Mouse (Mus musculus) gastrocnemius, postnatal 10 days (tissue): ENCODE data around the gene Usp15. TPM values are rescaled to one million over a fixed set of nuclear protein-coding genes. Genes with fewer than 3 reads are reported as not detected.

Experiments used
- DNase-seq: peaks from one replicate; pipeline ENCODE4 v3.0.0; 2021; ENCODE audit warnings: mixed read lengths
- total RNA-seq, 2 experiments: library from RNA; stranded (reverse); gene quantifications; 2 replicates each; pipeline ENCODE4 v1.2.3; 2021

The Usp15 gene
- total RNA-seq, 2 experiments from 2014 or later = 144 to 145 TPM

- no peak for DNase-seq
Measured at GRCm38 (mm10) chr10:123182391-123182790, 14.4 kb downstream of the Usp15 start.

DNA sequence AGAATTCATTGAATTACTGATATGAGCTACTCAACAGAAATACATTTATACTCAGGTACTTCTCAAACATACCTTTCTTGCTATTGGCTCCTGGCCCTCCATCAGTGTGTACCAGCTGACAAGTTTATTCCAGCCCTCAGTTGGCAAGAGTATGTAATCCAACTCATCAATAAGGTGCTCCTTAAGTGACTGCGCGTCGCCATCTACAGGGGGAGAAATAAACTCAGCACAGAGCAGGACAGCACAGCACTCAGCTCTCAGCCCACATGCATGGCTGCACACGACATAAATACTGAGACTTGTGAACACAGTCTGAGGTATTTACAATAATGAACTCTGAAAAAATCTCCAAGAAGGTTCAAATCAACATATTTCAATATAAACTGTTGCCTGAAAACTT is 21.0 kb downstream of the Usp15 start:
- DNase-seq = no peak

GRCm38 (mm10) chr10:123170898-123171297 is 25.9 kb downstream of the Usp15 start:
- DNase-seq = no peak

- no peak for DNase-seq
Measured at GRCm38 (mm10) chr10:123165542-123165941, 31.3 kb downstream of the Usp15 start.

DNA sequence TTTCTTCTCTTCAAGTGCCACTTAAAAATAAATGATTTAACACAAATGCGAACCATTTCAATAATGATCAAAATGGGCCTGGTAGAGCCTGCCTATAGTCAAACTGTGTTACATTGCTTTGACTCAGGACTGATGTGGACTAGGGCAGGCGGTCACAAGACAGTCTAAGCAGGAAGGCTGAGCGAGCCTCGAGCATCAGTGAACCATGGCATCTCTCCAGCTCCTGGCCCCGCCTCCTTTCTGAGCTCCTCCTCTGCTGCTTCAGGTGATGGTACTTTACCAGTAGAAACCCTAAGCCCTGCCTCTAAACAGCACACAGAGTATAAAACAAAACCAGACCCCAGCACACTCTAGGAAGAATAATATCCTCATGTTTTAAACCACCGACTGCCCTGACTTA is 36.3 kb downstream of the Usp15 start:
- DNase-seq = no peak

- no peak for DNase-seq
Measured at GRCm38 (mm10) chr10:123159316-123159715, 37.5 kb downstream of the Usp15 start.

GRCm38 (mm10) chr10:123156392-123156791 is 40.4 kb downstream of the Usp15 start:
- DNase-seq = no peak

DNA sequence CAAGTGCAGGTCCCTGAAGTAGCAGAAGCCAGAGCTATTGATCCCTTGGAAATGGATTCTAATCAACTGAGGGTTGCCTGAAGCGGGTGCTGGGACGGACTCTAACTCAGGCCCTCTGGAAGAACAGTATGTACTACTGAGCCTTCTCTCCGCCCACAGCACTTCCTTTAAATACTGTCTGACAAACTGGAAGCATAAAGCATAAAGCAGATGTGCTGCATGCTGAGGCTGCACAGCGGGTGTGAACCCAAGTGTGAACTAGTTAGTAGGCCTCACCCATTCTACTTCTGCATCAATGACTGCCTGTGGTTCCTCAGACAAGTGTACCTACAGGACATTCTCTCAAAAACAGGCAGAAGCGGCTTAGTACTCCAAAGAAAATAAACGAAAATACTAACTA is 41.0 kb downstream of the Usp15 start:
- DNase-seq = no peak

DNA sequence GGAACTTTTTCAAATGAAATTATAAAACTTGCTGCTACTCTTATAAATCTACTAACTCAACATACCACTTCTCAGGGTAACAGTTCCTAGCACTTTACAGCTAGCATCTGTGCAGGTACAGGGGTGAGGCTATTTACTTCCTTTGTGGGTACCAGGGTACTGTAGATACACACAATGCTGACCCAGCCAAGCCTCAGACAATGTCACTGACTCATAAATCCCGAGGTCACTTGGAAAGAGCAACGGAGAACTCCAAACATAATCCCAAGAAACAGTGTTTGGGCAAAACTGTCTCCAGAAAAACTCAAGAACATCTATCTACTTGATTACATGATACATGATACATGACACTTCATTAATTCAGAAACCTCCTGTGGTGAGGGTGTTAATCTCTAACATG is 43.5 kb downstream of the Usp15 start:
- DNase-seq = no peak

DNA sequence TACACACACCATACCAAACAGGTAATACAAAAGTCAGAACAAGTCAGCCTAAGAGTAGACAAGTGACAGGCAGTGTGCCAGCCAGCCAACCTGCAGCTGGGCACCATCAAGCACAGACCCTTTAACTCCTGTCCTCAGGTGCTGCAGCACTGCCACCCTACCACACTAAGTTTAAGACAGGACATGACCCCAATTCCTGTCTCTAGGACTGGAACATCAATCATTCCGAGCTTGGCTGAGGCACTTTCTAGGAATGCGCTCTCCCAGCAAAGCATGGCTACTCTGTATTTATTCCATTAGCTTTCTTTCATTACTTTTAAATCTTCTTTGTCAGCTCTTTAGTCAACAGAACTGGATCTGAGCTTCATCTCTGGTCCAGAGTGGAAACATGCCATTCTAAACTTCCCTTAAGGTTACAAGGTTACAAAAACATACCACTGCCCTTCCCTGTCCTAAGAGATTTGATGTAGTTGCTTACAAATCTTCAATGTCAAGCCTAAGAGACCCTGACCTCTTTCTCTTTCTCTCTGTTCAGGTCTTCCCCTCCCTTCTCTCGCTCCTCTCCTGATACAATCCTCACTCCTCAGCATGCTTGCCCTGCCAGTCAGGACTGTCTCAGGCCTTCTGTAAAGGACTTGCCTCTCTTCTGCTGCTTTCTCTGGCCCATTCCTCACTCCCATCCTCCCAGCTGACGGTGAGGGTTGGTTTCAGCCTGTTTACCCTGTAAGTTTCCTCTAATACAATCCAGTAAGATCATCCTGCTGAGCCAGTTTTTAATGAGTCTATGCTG is 48.6 kb downstream of the Usp15 start:
- DNase-seq = no peak

DNA sequence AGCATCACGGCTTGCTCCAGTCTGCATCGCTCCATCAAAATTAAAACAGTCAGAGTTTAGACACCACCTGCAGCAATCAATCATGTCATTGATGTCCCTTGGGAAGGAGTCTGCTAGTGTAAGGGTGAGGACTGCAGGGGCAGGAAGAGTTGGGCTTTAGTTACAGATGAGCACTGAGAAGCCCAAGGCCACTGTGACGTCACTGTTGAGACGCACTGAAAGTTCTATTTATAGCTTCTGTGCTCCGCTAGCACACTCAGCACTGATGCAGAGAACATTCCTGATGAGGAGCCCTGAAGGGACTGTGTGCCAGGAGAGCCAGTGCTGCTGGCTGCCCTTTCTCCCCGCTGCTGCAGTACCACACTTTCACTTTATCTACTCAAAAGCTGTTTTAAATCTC is 49.6 kb downstream of the Usp15 start:
- peak; percentile 31 for DNase-seq

- no peak for DNase-seq
Measured at GRCm38 (mm10) chr10:123146349-123146748, 50.4 kb downstream of the Usp15 start.

GRCm38 (mm10) chr10:123144256-123144655 is 52.5 kb downstream of the Usp15 start:
- no peak for DNase-seq

DNA sequence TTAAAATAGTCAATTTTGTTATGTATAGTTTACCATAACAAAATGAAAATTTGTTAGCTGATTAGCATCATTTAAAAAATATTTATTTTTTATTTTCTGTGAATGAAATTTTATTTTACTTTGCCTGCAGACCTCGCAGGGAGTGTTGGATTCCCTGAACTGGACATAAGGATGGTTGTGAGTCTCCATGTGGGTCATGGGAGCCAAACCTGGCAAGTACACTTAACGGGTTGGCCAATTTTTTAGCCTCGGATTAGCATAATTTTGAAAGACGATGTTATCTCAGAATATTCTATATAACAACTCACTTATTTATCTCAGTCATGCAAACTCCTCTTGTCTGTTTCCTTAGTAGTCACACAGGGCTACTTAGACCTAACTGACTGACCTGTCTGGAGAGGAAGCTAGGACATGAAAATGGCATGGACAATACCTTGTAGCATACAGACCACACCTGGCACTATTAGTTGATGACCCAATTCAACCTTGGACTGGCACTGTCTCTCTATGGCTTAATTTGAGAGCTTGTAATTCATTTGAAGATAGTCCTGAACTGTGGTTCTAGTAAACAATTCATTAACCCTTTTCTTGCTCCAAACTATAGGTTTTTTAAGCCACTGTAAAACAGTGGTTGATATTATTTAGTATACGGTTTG is 54.3 kb downstream of the Usp15 start:
- no peak for DNase-seq

GRCm38 (mm10) chr10:123135818-123136217 is 61.0 kb downstream of the Usp15 start:
- DNase-seq = no peak

DNA sequence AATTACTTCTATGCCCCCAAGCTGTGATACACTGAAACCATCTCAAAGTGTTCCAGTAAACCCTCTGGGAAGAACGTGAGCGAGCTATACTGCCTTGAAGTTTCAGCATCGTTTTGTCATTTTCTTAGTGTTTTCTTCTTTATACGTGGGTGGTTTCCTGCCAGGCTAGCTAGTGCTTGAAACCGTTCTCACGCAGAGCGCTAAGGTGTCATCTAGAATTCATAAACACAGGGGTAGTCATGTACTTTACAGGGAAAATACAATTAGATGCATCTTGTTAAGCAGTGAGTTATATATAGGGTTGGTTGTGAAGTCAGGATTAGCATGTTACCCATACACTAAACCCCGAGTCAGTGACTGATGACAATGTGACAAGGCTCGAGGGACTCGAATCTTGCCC is 65.3 kb downstream of the Usp15 start:
- DNase-seq = no peak

DNA sequence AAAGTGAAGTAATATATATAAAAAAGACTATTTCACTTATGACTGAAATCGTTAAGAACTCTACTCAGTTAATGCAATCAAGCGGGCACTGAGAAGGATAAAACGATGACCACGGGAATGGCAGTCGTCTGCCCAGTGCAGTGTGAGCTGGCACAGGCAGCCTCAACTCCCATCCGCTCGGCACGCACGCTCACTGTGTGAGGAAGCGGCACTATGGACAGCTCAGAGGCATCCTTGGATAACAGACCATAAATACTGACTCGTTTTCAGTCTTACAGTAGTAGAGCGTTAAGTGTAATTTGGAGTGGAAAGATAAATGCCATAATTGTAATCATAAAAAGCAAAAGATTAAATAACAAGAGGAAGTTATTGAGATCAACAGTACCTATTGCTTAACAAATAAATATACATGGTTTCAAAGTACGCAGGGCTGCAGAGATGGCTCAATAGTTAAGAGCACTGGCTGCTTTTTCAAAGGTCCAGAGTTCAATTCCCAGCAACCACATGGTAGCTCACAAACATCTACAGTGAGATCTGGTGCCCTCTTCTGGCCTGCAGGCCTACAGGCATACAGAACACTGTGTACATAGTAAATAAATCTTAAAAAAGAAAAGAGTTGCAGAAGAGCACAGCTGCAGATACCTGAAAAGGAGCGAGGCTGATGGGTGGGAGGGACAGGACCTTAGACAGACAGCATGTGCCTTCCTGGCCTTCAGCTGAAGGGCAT is 76.0 kb downstream of the Usp15 start:
- no peak for DNase-seq

DNA sequence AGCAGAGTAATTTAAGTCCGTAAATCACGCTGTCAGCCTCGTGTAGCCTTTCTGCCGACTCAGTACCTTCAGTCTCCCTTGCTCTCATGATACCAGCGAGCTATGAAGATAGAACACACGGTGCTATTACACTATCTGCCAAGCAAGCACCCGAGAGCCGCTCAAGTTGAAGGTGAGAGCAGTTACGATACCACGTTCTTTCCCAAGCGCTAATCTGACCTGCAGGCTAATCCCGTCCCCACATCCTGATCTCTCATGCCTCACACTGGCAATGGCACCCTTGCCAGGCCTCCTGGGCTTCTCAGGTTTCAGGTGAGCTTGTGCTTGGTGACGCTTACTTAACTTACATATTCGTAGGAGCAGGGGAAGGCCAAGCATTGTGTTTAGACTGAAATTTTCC is 79.9 kb downstream of the Usp15 start:
- no peak for DNase-seq

- DNase-seq = no peak
Measured at GRCm38 (mm10) chr10:123113466-123113865, 83.3 kb downstream of the Usp15 start.

DNA sequence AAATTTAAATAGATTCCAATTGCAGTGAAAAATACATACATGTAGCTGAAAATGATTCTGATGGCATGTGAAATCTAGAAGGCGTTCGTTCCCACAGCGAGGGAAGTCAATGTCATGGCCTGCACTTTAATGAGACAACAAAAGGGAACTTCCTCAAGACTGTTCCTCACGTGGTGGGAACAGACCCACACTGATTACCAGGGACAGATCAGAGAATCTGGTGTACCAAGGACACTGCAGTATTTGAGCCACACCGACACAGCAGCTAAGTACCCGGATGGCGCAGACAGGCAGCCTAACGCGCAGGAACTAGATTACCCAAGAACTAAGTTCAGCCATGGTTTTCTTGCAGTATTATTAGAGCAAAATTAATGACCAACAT is 84.0 kb downstream of the Usp15 start:
- DNase-seq = no peak

GRCm38 (mm10) chr10:123112056-123112786 is 84.6 kb downstream of the Usp15 start:
- no peak for DNase-seq

GRCm38 (mm10) chr10:123110548-123110947 is 86.2 kb downstream of the Usp15 start:
- no peak for DNase-seq

- DNase-seq = no peak
Measured at GRCm38 (mm10) chr10:123108527-123108926, 88.3 kb downstream of the Usp15 start.
